Mouse (Mus musculus) MEL (cell line): ENCODE results near the gene Rgs8. TPM values are rescaled to one million over a fixed set of nuclear protein-coding genes. Genes with fewer than 3 reads are reported as not detected.

ENCODE experiments used
- DNase-seq: peaks from one replicate; pipeline ENCODE4 v3.0.0; 2011; ENCODE audit warnings: low read depth, low spot score
- H3K27ac ChIP-seq: 2 replicates; pipeline ENCODE4 v1.5.1; 2012; ENCODE audit warnings: low read depth, mild to moderate bottlenecking, control low read depth, low read length, moderate library complexity; ENCODE audit not compliant: control insufficient read depth
- H3K27me3 ChIP-seq, 2 experiments: fragments of 150-350 bp in 1 of 2; sonication (generic) in 1 of 2; 2 replicates each; pipeline ENCODE4 v1.6.1; 2012; ENCODE audit warnings: low read length in 2 of 2, mild to moderate bottlenecking in 2 of 2, improper control_type of control experiment in 1 of 2, moderate library complexity in 1 of 2; ENCODE audit not compliant: insufficient read depth in 2 of 2, control insufficient read depth in 1 of 2
- H3K36me3 ChIP-seq, 2 experiments: 2 replicates each; pipeline ENCODE4 v1.6.1; 2012 to 2014; ENCODE audit warnings: low read length in 2 of 2, improper control_type of control experiment in 1 of 2, inconsistent platforms in 1 of 2, mild to moderate bottlenecking in 1 of 2; ENCODE audit not compliant: insufficient read depth in 2 of 2, control insufficient read depth in 1 of 2
- H3K4me1 ChIP-seq, 2 experiments: fragments of 150-350 bp in 1 of 2; sonication (generic) in 1 of 2; 2 replicates each; pipeline ENCODE4 v1.6.1; 2012; ENCODE audit warnings: low read length in 2 of 2, improper control_type of control experiment in 1 of 2, mild to moderate bottlenecking in 1 of 2; ENCODE audit not compliant: insufficient read depth in 2 of 2, control insufficient read depth in 1 of 2
- H3K4me3 ChIP-seq, 2 experiments: fragments of 150-350 bp in 1 of 2; sonication (generic) in 1 of 2; 2 replicates each; pipeline ENCODE4 v1.5.1; 2012; ENCODE audit warnings: low read depth in 2 of 2, low read length in 2 of 2, mild to moderate bottlenecking in 2 of 2, moderate library complexity in 2 of 2, control low read depth in 1 of 2, improper control_type of control experiment in 1 of 2; ENCODE audit not compliant: control insufficient read depth in 1 of 2, insufficient read depth in 1 of 2
- H3K79me2 ChIP-seq: 2 replicates; pipeline ENCODE4 v1.6.1; 2012; ENCODE audit warnings: mild to moderate bottlenecking, low read length, moderate library complexity; ENCODE audit not compliant: control insufficient read depth, poor library complexity, insufficient read depth
- H3K9ac ChIP-seq: 2 replicates; pipeline ENCODE4 v1.6.1; 2012; ENCODE audit warnings: low read depth, mild to moderate bottlenecking, control low read depth, low read length, moderate library complexity; ENCODE audit not compliant: control insufficient read depth, poor library complexity, severe bottlenecking
- H3K9me3 ChIP-seq: fragments of 150-350 bp; sonication (generic); replicated peaks from 2 replicates; pipeline ENCODE4 v1.6.1; 2012; ENCODE audit warnings: mild to moderate bottlenecking, low read length, improper control_type of control experiment, moderate library complexity; ENCODE audit not compliant: insufficient read depth
- BHLHE40 ChIP-seq: IDR thresholded peaks from 2 replicates; pipeline ENCODE4 v1.6.1; 2012; ENCODE audit warnings: low read depth, mild to moderate bottlenecking, inconsistent platforms, low read length, improper control_type of control experiment, borderline replicate concordance
- CHD1 ChIP-seq: IDR thresholded peaks from 2 replicates; pipeline ENCODE4 v1.6.1; 2012; ENCODE audit warnings: low read depth, mild to moderate bottlenecking, inconsistent platforms, low read length, improper control_type of control experiment
- CHD2 ChIP-seq: IDR thresholded peaks from 2 replicates; pipeline ENCODE4 v1.6.1; 2011; ENCODE audit warnings: low read length, improper control_type of control experiment
- CTCF ChIP-seq, 3 experiments: IDR thresholded peaks in 2 of 3; conservative IDR thresholded peaks in 1 of 3; 2 replicates each; pipeline ENCODE4 v1.5.1; 2011 to 2012; ENCODE audit warnings: low read length in 3 of 3, low read depth in 2 of 3, mild to moderate bottlenecking in 2 of 3, improper control_type of control experiment in 1 of 3, inconsistent platforms in 1 of 3, mixed read lengths in 1 of 3, moderate library complexity in 1 of 3; ENCODE audit not compliant: control insufficient read depth in 1 of 3, insufficient read depth in 1 of 3, poor library complexity in 1 of 3, severe bottlenecking in 1 of 3
- ELF1 ChIP-seq: IDR thresholded peaks from 2 replicates; pipeline ENCODE4 v1.6.1; 2014; ENCODE audit warnings: low read depth, mild to moderate bottlenecking, inconsistent platforms, low read length, improper control_type of control experiment, moderate library complexity
- ETS1 ChIP-seq: IDR thresholded peaks from 2 replicates; pipeline ENCODE4 v1.6.1; 2012; ENCODE audit warnings: low read depth, mild to moderate bottlenecking, inconsistent platforms, low read length, improper control_type of control experiment, moderate library complexity
- GABPA ChIP-seq: IDR thresholded peaks from 2 replicates; pipeline ENCODE4 v1.6.1; 2012; ENCODE audit warnings: low read depth, mild to moderate bottlenecking, inconsistent platforms, low read length, improper control_type of control experiment, moderate library complexity
- MAFK ChIP-seq: IDR thresholded peaks from 2 replicates; pipeline ENCODE4 v1.6.1; 2011; ENCODE audit warnings: low read depth, mild to moderate bottlenecking, low read length, improper control_type of control experiment, borderline replicate concordance
- MAX ChIP-seq: IDR thresholded peaks from 2 replicates; pipeline ENCODE4 v1.6.1; 2011; ENCODE audit warnings: low read length, improper control_type of control experiment
- MEF2A ChIP-seq: IDR thresholded peaks from 2 replicates; pipeline ENCODE4 v1.6.1; 2014; ENCODE audit warnings: low read depth, mild to moderate bottlenecking, inconsistent platforms, low read length, improper control_type of control experiment; ENCODE audit not compliant: poor library complexity, insufficient replicate concordance, severe bottlenecking; ENCODE audit errors: extremely low read depth
- MYB ChIP-seq: IDR thresholded peaks from 2 replicates; pipeline ENCODE4 v1.6.1; 2011; ENCODE audit warnings: mild to moderate bottlenecking, low read depth, low read length, improper control_type of control experiment
- MYC ChIP-seq: IDR thresholded peaks from 2 replicates; pipeline ENCODE4 v1.6.1; 2011; ENCODE audit warnings: low read depth, mild to moderate bottlenecking, low read length, improper control_type of control experiment, moderate library complexity
- NELFE ChIP-seq: IDR thresholded peaks from 2 replicates; pipeline ENCODE4 v1.6.1; 2011; ENCODE audit warnings: low read depth, low read length, improper control_type of control experiment
- POLR2A ChIP-seq, 2 experiments: IDR thresholded peaks; 2 replicates each; pipeline ENCODE4 v1.6.1; 2011 to 2012; ENCODE audit warnings: low read length in 2 of 2, mild to moderate bottlenecking in 2 of 2, control low read depth in 1 of 2, improper control_type of control experiment in 1 of 2, low read depth in 1 of 2, moderate library complexity in 1 of 2; ENCODE audit not compliant: control insufficient read depth in 1 of 2, insufficient read depth in 1 of 2, poor library complexity in 1 of 2
- RCOR1 ChIP-seq: IDR thresholded peaks from 2 replicates; pipeline ENCODE4 v1.6.1; 2012; ENCODE audit warnings: low read depth, mild to moderate bottlenecking, inconsistent platforms, low read length, improper control_type of control experiment
- SIN3A ChIP-seq: IDR thresholded peaks from 2 replicates; pipeline ENCODE4 v1.6.1; 2012; ENCODE audit warnings: low read length, improper control_type of control experiment, inconsistent platforms
- SMC3 ChIP-seq: IDR thresholded peaks from 2 replicates; pipeline ENCODE4 v1.6.1; 2011; ENCODE audit warnings: low read depth, low read length, improper control_type of control experiment
- TBP ChIP-seq: IDR thresholded peaks from 2 replicates; pipeline ENCODE4 v1.8.0; 2011; ENCODE audit warnings: low read depth, low read length, improper control_type of control experiment
- TCF12 ChIP-seq: IDR thresholded peaks from 2 replicates; pipeline ENCODE4 v1.6.1; 2014; ENCODE audit warnings: low read depth, mild to moderate bottlenecking, inconsistent platforms, low read length, improper control_type of control experiment, moderate library complexity
- UBTF ChIP-seq: IDR thresholded peaks from 2 replicates; pipeline ENCODE4 v1.6.1; 2012; ENCODE audit warnings: low read depth, mild to moderate bottlenecking, inconsistent platforms, low read length, improper control_type of control experiment, moderate library complexity, borderline replicate concordance; ENCODE audit not compliant: insufficient read depth
- USF1 ChIP-seq: IDR thresholded peaks from 2 replicates; pipeline ENCODE4 v1.6.1; 2014; ENCODE audit warnings: low read depth, mild to moderate bottlenecking, inconsistent platforms, low read length, improper control_type of control experiment, moderate library complexity
- USF2 ChIP-seq, 2 experiments: IDR thresholded peaks; 2 replicates each; pipeline ENCODE4 v1.6.1; 2011 to 2012; ENCODE audit warnings: improper control_type of control experiment in 2 of 2, low read length in 2 of 2, borderline replicate concordance in 1 of 2, inconsistent platforms in 1 of 2, low read depth in 1 of 2, mild to moderate bottlenecking in 1 of 2; ENCODE audit not compliant: insufficient read depth in 1 of 2
- ZC3H11A ChIP-seq: IDR thresholded peaks from 2 replicates; pipeline ENCODE4 v1.6.1; 2012; ENCODE audit warnings: low read depth, mild to moderate bottlenecking, inconsistent platforms, low read length, improper control_type of control experiment
- ZKSCAN1 ChIP-seq: IDR thresholded peaks from 2 replicates; pipeline ENCODE4 v1.6.1; 2012; ENCODE audit warnings: low read depth, mild to moderate bottlenecking, inconsistent platforms, low read length, improper control_type of control experiment, moderate library complexity
- ZNF384 ChIP-seq: IDR thresholded peaks from 2 replicates; pipeline ENCODE4 v1.6.1; 2012; ENCODE audit warnings: low read depth, mild to moderate bottlenecking, inconsistent platforms, low read length, improper control_type of control experiment
- polyA plus RNA-seq, 2 experiments: library from polyadenylated mRNA; stranded (reverse) in 1 of 2; unstranded in 1 of 2; fragments of >175 nt in 1 of 2; fragments of >200 nt in 1 of 2; gene quantifications; 2 replicates each; pipeline versions ENCODE4 v1.2.1 to v1.2.4; 2012; ENCODE audit warnings: low replicate concordance in 2 of 2, low read depth in 1 of 2; ENCODE audit not compliant: insufficient read length in 2 of 2, insufficient read depth in 1 of 2, missing spikeins in 1 of 2
- total RNA-seq: library from RNA; depleted of rRNA; stranded (reverse); fragments of 300-350 nt; gene quantifications from 2 replicates; pipeline ENCODE4 v1.2.3, GENCODE M21; 2012; rRNA removed

Rgs8 gene
- not detected in 2 replicates for total RNA-seq
- not detected for polyA plus RNA-seq

- H3K4me1 ChIP-seq: no peaks in the 10 kb centered on the region
- TF ChIP-seq MAX: no peak
- no peak for TF ChIP-seq MYB
- TF ChIP-seq BHLHE40: no peak
- no peak for TF ChIP-seq CTCF (IDR thresholded peaks at IDR 0.05 in 2 of 3, conservative IDR thresholded peaks at IDR 0.05 in 1 of 3; ENCODE audit: control insufficient read depth in 1 of 3, insufficient read depth in 1 of 3, low read depth in 2 of 3, low read length in 3 of 3, poor library complexity in 1 of 3, severe bottlenecking in 1 of 3)
- TF ChIP-seq USF2 (IDR thresholded peaks at IDR 0.05; ENCODE audit: borderline replicate concordance in 1 of 2, insufficient read depth in 1 of 2, low read depth in 1 of 2, low read length in 2 of 2): no peak
- TF ChIP-seq POLR2A (IDR thresholded peaks at IDR 0.05; ENCODE audit: control insufficient read depth in 1 of 2, insufficient read depth in 1 of 2, low read depth in 1 of 2, low read length in 2 of 2, poor library complexity in 1 of 2): no peak
- no peak for TF ChIP-seq MYC
- TF ChIP-seq GABPA: no peak
- TF ChIP-seq RCOR1: no peak
- no peak for TF ChIP-seq ZNF384
- no peak for TF ChIP-seq SIN3A
- no peak for TF ChIP-seq USF1
- no peaks in the 10 kb centered on the region for H3K79me2 ChIP-seq
- H3K36me3 ChIP-seq: no peaks in the 10 kb centered on the region
- no peak within 1 kb of the TSS for H3K4me3 ChIP-seq
- H3K9ac ChIP-seq: no peak within 1 kb of the TSS
- no peaks in the 10 kb centered on the region for H3K27me3 ChIP-seq
- H3K27ac ChIP-seq: no peak within 1 kb of the TSS
- DNase-seq: no peak
- H3K9me3 ChIP-seq: no peaks in the 10 kb centered on the region
These were observed at the start of gene Rgs8 for GRCm38 (mm10) chr1:153652938-153653623. Rgs8 (plus strand) TSS chr1:153653025.

DNA sequence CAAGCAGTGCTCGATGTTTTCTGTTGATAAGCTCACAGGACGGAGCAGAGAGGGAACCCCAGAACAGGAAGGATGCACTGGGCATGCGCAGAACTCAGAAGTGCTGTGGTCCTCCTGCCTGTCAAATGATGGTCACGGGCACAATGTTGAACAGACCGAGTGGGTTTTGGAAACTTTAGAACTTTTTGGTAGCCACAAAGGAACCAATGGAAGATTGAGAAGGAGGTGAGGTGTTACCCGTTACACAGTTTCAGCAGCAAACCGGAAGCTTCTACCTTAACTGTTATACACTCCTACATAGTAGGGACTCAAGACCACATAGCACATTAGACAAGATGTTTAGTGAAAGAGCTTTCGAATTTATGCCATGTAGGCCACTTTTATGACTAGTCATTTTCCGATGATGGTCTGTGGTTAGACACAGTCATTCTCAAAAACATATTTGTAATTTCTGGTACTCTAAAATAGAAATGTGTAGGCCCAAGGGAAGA lies 35.4 kb upstream of the Rgs8 start:
- no peak for DNase-seq
- no peak overlapping the region for H3K9ac ChIP-seq
- H3K9me3 ChIP-seq: no peaks in the 10 kb centered on the region
- no peak overlapping the region for H3K27ac ChIP-seq
- no peaks in the 10 kb centered on the region for H3K79me2 ChIP-seq
- no peaks in the 10 kb centered on the region for H3K4me1 ChIP-seq
- H3K27me3 ChIP-seq: no peaks in the 10 kb centered on the region
- no peaks in the 10 kb centered on the region for H3K36me3 ChIP-seq
- H3K4me3 ChIP-seq: no peak overlapping the region
- TF ChIP-seq MEF2A (no peak), MAFK (no peak), NELFE (no peak), CHD1 (no peak), CTCF (IDR thresholded peaks at IDR 0.05 in 2 of 3, conservative IDR thresholded peaks at IDR 0.05 in 1 of 3; ENCODE audit: control insufficient read depth in 1 of 3, insufficient read depth in 1 of 3, low read depth in 2 of 3, low read length in 3 of 3, poor library complexity in 1 of 3, severe bottlenecking in 1 of 3) (no peak), ELF1 (no peak), ETS1 (no peak), USF2 (IDR thresholded peaks at IDR 0.05; ENCODE audit: borderline replicate concordance in 1 of 2, insufficient read depth in 1 of 2, low read depth in 1 of 2, low read length in 2 of 2) (no peak), UBTF (no peak), MYC (no peak), USF1 (no peak), TBP (no peak), ZKSCAN1 (no peak), GABPA (no peak), CHD2 (no peak), ZC3H11A (no peak), MYB (no peak), TCF12 (no peak), SMC3 (no peak), BHLHE40 (no peak)
